ENCODE assay signal across 30 mouse cellular contexts in the genomic region with DNA sequence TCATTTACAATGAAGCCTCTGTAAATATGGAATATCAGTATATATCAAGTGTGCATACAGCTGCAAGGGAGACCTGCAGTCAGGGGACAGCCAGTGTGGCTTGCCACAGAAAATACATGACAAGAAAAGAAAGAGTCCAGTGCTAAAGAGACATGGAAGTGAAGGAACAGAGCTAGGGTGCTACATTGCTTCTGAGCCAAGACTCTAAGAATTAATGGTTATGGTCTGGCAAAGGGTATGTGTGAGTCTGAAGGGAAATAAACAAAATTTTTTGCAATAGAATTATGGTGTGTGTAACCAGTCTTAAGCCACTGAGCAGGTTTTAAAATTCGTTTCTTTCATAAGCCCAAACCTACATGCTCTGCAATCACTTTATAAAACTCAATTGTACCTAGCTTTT.
"Had no signal": no experiment of that assay in that cellular context is flagged by ENCODE, and none has a peak within 500 bp of the region (broad histone marks: within the 10 kb centered on the region; RNA-seq: fewer than 3 reads in every experiment).

No protein-coding gene starts in this region.

- H3K4me3 ChIP-seq: left cerebral cortex, adult 2 months; limb, embryonic 10.5 days; limb, embryonic 12.5 days; limb, embryonic 13.5 days; limb, embryonic 15.5 days; liver, embryonic 12.5 days; liver, embryonic 13.5 days; liver, embryonic 15.5 days; megakaryocyte, embryonic 14.5 days; midbrain, embryonic 10.5 days; midbrain, embryonic 12.5 days; midbrain, embryonic 13.5 days; midbrain, embryonic 15.5 days; myocyte; neural tube, embryonic 12.5 days; neural tube, embryonic 13.5 days had no signal

- H3K9ac ChIP-seq: limb, embryonic 12.5 days; limb, embryonic 13.5 days; limb, embryonic 15.5 days; liver, embryonic 12.5 days; liver, embryonic 13.5 days; liver, embryonic 14.5 days; liver, embryonic 15.5 days; liver, postnatal 0 days; midbrain, embryonic 12.5 days; midbrain, embryonic 13.5 days; midbrain, embryonic 15.5 days; neural tube, embryonic 12.5 days; neural tube, embryonic 13.5 days had no signal

- H3K36me3 ChIP-seq: limb, embryonic 10.5 days; limb, embryonic 12.5 days; limb, embryonic 13.5 days; limb, embryonic 15.5 days; liver, embryonic 12.5 days; liver, embryonic 13.5 days; liver, embryonic 15.5 days; midbrain, embryonic 10.5 days; midbrain, embryonic 12.5 days; midbrain, embryonic 13.5 days; midbrain, embryonic 15.5 days; neural tube, embryonic 12.5 days; neural tube, embryonic 13.5 days had no signal

- DNase-seq: left cerebral cortex, postnatal 4 days; liver; liver, embryonic 13.5 days; liver, postnatal 0 days; lung, adult 2 months; lung, postnatal 10 days; lung, postnatal 36 days; lung, postnatal 4 days; midbrain, embryonic 14.5 days had no signal

- H3K4me2 ChIP-seq: limb, embryonic 12.5 days; limb, embryonic 13.5 days; limb, embryonic 15.5 days; liver, embryonic 11.5 days; liver, embryonic 12.5 days; liver, embryonic 13.5 days; liver, embryonic 15.5 days; midbrain, embryonic 11.5 days; midbrain, embryonic 12.5 days; midbrain, embryonic 13.5 days; midbrain, embryonic 15.5 days; neural tube, embryonic 12.5 days; neural tube, embryonic 13.5 days had no signal

- H3K4me1 ChIP-seq: limb, embryonic 12.5 days; limb, embryonic 13.5 days; limb, embryonic 15.5 days; midbrain, embryonic 10.5 days; midbrain, embryonic 12.5 days; midbrain, embryonic 13.5 days; midbrain, embryonic 15.5 days; neural tube, embryonic 12.5 days; neural tube, embryonic 13.5 days had no signal

- H3K27me3 ChIP-seq: limb, embryonic 12.5 days; limb, embryonic 13.5 days; limb, embryonic 15.5 days; liver, embryonic 12.5 days; liver, embryonic 13.5 days; liver, embryonic 15.5 days; megakaryocyte, embryonic 14.5 days; midbrain, embryonic 12.5 days; midbrain, embryonic 13.5 days; midbrain, embryonic 15.5 days; neural tube, embryonic 12.5 days; neural tube, embryonic 13.5 days had no signal

- ATAC-seq: liver, embryonic 12.5 days; liver, postnatal 0 days; lung, postnatal 0 days; midbrain, embryonic 13.5 days; midbrain, embryonic 15.5 days; midbrain, embryonic 16.5 days had no signal

- H3K9me3 ChIP-seq: limb, embryonic 10.5 days; limb, embryonic 12.5 days; limb, embryonic 13.5 days; limb, embryonic 15.5 days; liver, embryonic 12.5 days; liver, embryonic 13.5 days; liver, embryonic 15.5 days; megakaryocyte, embryonic 14.5 days; midbrain, embryonic 10.5 days; midbrain, embryonic 12.5 days; midbrain, embryonic 13.5 days; midbrain, embryonic 15.5 days; neural tube, embryonic 12.5 days; neural tube, embryonic 13.5 days had no signal

- H3K27ac ChIP-seq: left cerebral cortex, adult 2 months; limb, embryonic 10.5 days; limb, embryonic 12.5 days; limb, embryonic 13.5 days; limb, embryonic 15.5 days; liver, embryonic 12.5 days; liver, embryonic 13.5 days; liver, embryonic 14.5 days; liver, embryonic 15.5 days; macrophage; midbrain, embryonic 10.5 days; midbrain, embryonic 12.5 days; midbrain, embryonic 13.5 days; midbrain, embryonic 15.5 days; neural tube, embryonic 12.5 days; neural tube, embryonic 13.5 days had no signal
